Mouse (Mus musculus) limb, embryonic 14.5 days (tissue): ENCODE measurements around the gene Igfbp5. TPM values are rescaled to one million over a fixed set of nuclear protein-coding genes. Genes with fewer than 3 reads are reported as not detected.
A peak's percentile ranks its signal among the peaks of the same experiment; 100 is the strongest.

Source experiments
- ATAC-seq: fragments of 200-750 bp; cut with Nextera tagmentation; 2 replicates; pipeline ENCODE4 v1.8.0; 2017; ENCODE audit warnings: low read depth, moderate number of reproducible peaks, moderate TSS enrichment; ENCODE audit not compliant: low FRiP score
- DNase-seq: peaks from one replicate; pipeline ENCODE4 v3.0.0-alpha.2; 2015; ENCODE audit warnings: low spot score
- H3K27ac ChIP-seq: fragments of 300-500 bp; sonication (generic); replicated peaks from 2 replicates; pipeline ENCODE4 v1.5.1; 2014; ENCODE audit warnings: low read depth, mild to moderate bottlenecking, low read length, moderate library complexity, mixed read lengths
- H3K27me3 ChIP-seq: fragments of 300-500 bp; sonication (generic); 2 replicates; pipeline ENCODE4 v1.6.1; 2014; ENCODE audit warnings: low read length, mixed read lengths; ENCODE audit not compliant: control insufficient read depth, insufficient read depth
- H3K36me3 ChIP-seq: fragments of 300-500 bp; sonication (generic); 2 replicates; pipeline ENCODE4 v1.6.1; 2014; ENCODE audit warnings: mild to moderate bottlenecking, low read length, moderate library complexity, mixed read lengths; ENCODE audit not compliant: control insufficient read depth, insufficient read depth
- H3K4me1 ChIP-seq: fragments of 300-500 bp; sonication (generic); 2 replicates; pipeline ENCODE4 v1.6.1; 2014; ENCODE audit warnings: antibody characterized with exemption, low read length, mixed read lengths; ENCODE audit not compliant: control insufficient read depth, insufficient read depth
- H3K4me2 ChIP-seq: fragments of 300-500 bp; sonication (generic); replicated peaks from 2 replicates; pipeline ENCODE4 v1.6.1; 2014; ENCODE audit warnings: low read depth, mild to moderate bottlenecking, low read length, moderate library complexity; ENCODE audit not compliant: severe bottlenecking
- H3K4me3 ChIP-seq: fragments of 300-500 bp; sonication (generic); replicated peaks from 2 replicates; pipeline ENCODE4 v1.5.1; 2014; ENCODE audit warnings: low read length
- H3K9ac ChIP-seq: fragments of 300-500 bp; sonication (generic); 2 replicates; pipeline ENCODE4 v1.6.1; 2014; ENCODE audit warnings: mild to moderate bottlenecking, low read depth, low read length, moderate library complexity; ENCODE audit not compliant: severe bottlenecking
- H3K9me3 ChIP-seq: fragments of 300-500 bp; sonication (generic); 2 replicates; pipeline ENCODE4 v1.6.1; 2016; ENCODE audit warnings: low read length; ENCODE audit not compliant: control insufficient read depth
- POLR2A ChIP-seq: fragments of 200-500 bp; IDR thresholded peaks from 2 replicates; pipeline ENCODE4 v1.8.0; 2012; ENCODE audit warnings: inconsistent platforms, mild to moderate bottlenecking, moderate library complexity, borderline replicate concordance; ENCODE audit not compliant: insufficient read depth, insufficient read length; ENCODE audit errors: extremely low read depth
- WGBS: fragments of 180-500 bp; shearing (Covaris S2); extraction: QIAGEN DNeasy Blood & Tissue Kit; methylation state at CpG from one replicate; pipeline ENCODE4 v1.1.7; 2014; 5-methylcytosine and 5-hydroxymethylcytosine counted together
- polyA plus RNA-seq, 2 experiments: library from polyadenylated mRNA; depleted of rRNA in 1 of 2; stranded (reverse) in 1 of 2; unstranded in 1 of 2; fragments of >200 nt; fragmentation: Nextera tagmentation in 1 of 2; extraction: Ambion mirVana in 1 of 2; gene quantifications; 2 replicates each; pipeline versions ENCODE4 v1.2.1 to v1.2.3; 2012 to 2014

Igfbp5 gene
- polyA plus RNA-seq, 2 experiments: 114 to 333 TPM

DNA sequence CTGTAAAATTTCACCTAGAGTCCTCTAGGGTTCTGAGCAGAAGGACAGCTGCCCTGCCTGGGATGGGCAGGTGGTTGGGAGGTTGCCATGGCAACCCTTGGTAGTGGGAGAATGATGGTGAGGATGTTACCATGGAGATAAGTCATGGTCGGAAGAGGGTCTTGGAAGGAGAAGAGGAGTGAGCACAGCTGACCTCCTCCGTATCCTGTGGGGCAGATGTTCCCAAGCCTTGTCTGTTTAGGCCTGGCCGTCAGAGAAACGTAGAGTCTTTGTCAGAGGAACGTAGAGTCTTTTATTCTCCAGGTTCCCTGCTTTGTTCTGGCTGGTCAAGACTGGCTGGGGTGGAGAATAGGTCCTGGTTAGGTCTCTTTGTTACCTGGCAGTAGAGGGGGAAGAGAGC, 15.8 kb downstream of the Igfbp5 start:
- WGBS: 81% methylated on average over 5 of the region's 5 CpGs
- no peak for DNase-seq

DNA sequence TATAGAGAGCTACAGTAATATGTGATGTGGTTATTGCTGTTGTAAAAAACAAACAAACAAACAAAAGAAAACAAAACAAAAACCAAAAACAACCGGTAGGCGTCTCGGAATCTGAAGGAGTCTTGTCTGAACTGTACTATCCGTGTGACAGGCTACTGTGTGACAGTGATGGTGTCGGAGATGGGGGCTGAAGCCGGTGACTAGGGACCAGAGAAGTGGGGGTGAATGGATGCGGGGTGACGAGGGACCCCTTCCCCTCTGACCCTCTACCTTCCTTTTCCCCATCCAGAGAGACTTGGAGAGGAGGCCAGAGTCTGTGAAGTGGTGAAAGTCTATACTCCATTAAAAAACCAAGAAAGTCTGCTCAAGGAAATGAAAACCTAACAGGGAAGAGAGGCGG, 16.4 kb downstream of the Igfbp5 start:
- Histone ChIP-seq H3K9me3 (no peaks in the 10 kb centered on the region), H3K4me1 (no peaks in the 10 kb centered on the region; the same call in 1 of the 2 replicates), H3K27ac (no peak overlapping the region), H3K4me3 (no peak overlapping the region), H3K36me3 (peaks cover 55% of the 10 kb centered on the region), H3K27me3 (no peaks in the 10 kb centered on the region), H3K4me2 (no peak overlapping the region), H3K9ac (no peak overlapping the region)
- no peak for ATAC-seq
- TF ChIP-seq POLR2A: no peak
- 87% methylated on average over 9 of the region's 9 CpGs for WGBS
- no peak for DNase-seq

More for the DNA sequence above, 15.8 kb downstream of the Igfbp5 start:
- H3K9ac ChIP-seq: no peak overlapping the region
- H3K4me1 ChIP-seq: no peaks in the 10 kb centered on the region; the same call in 1 of the 2 replicates
- no peak overlapping the region for H3K27ac ChIP-seq
- H3K4me3 ChIP-seq: no peak overlapping the region
- no peak for ATAC-seq
- no peak overlapping the region for H3K4me2 ChIP-seq
- no peak for TF ChIP-seq POLR2A
- no peaks in the 10 kb centered on the region for H3K9me3 ChIP-seq
- H3K27me3 ChIP-seq: no peaks in the 10 kb centered on the region
- H3K36me3 ChIP-seq: peaks cover 61% of the 10 kb centered on the region

DNA sequence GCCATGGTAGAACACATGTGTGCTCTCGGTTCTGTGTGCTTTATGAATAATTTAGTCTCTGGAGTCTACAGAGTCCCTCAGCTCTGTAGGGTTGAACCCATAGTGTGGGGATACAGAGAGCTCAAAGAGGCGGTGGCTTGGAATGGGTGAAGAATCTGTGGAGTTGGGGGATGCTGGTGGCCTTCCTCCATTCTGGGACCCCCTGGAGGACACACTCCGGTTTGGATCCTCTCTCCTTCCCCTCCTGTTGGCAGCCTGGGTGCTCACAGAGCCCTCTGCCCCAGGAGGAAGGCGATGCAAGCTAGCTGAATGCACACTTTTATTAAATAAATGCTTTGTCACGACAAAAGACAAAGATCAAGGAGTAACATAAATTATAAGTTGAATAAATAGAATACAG, 17.1 kb downstream of the Igfbp5 start:
- 67% methylated on average over 5 of the region's 5 CpGs for WGBS

DNA sequence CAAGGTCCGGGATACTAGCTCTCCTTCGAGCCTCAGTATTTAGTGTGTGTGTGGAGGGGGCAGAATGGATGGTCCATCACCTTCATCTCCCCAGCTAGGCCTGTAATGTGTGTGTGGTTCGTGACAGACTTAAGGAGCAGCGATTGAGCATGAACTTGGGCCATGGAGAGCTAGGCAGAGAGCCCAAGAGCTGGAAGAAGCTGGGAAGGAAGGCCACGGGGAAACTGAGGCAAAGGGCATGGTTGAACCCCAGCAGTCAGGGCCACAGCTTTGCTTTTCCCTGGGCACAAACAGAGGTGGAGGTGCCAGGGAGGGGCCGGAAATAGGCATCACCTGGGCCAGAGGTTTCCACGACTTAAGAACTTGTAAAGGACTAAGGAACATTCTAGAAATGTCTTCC, 17.5 kb downstream of the Igfbp5 start:
- ATAC-seq (0 out of 2 replicates have a peak, but pooled peaks have one; percentile 1), DNase-seq (no peak)
- Histone ChIP-seq H3K9ac (no peak overlapping the region), H3K27ac (no peak overlapping the region), H3K27me3 (no peaks in the 10 kb centered on the region), H3K9me3 (no peaks in the 10 kb centered on the region), H3K4me1 (no peaks in the 10 kb centered on the region; the same call in 1 of the 2 replicates), H3K36me3 (peaks cover 52% of the 10 kb centered on the region), H3K4me3 (no peak overlapping the region), H3K4me2 (no peak overlapping the region)
- no peak for TF ChIP-seq POLR2A
- WGBS: 85% methylated on average over 7 of the region's 7 CpGs

More for the DNA sequence above, 17.1 kb downstream of the Igfbp5 start:
- H3K4me3 ChIP-seq: no peak overlapping the region
- ATAC-seq: no peak
- H3K27me3 ChIP-seq: no peaks in the 10 kb centered on the region
- no peaks in the 10 kb centered on the region for H3K9me3 ChIP-seq
- TF ChIP-seq POLR2A: no peak
- H3K36me3 ChIP-seq: peaks cover 52% of the 10 kb centered on the region
- no peak for DNase-seq
- H3K9ac ChIP-seq: no peak overlapping the region
- no peak overlapping the region for H3K27ac ChIP-seq
- no peak overlapping the region for H3K4me2 ChIP-seq
- H3K4me1 ChIP-seq: no peaks in the 10 kb centered on the region; the same call in 1 of the 2 replicates

DNA sequence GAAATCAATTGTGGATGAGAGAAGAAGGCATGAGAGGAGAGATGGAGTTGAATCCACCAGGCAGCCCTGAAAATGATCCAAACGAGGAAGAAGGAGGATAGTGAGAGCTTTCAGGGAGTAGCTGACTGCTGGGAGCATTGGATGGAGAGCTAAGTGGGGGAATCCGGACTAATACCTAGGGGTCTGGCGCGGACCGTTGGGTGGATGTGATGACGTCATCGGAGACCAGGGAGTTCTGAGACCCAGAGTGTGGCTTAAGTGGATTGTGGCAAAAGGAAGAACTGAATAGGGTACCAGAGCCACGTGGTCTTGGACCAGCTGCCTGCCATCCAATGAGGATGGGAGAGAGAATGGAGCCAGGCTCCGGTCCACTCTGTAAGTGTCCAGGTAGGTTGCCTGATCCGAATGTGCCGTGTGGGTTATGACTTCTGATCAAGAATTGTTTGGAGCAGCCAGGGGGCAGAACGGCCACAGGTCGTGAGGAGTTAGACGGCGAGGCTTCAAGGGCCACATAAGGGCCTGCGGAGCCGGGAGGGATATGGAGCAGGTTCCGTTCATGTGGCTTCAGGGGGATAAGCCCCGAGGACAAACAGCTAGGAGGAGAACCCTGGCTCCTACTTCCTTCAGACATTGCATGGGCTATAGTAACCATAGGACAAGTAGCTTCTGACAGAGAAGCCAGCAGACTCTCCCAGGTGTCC, 18.3 kb downstream of the Igfbp5 start:
- Histone ChIP-seq H3K4me1 (no peaks in the 10 kb centered on the region; the same call in 1 of the 2 replicates), H3K27ac (no peak overlapping the region), H3K27me3 (no peaks in the 10 kb centered on the region), H3K4me2 (no peak overlapping the region), H3K4me3 (no peak overlapping the region), H3K36me3 (peaks cover 44% of the 10 kb centered on the region), H3K9me3 (no peaks in the 10 kb centered on the region), H3K9ac (no peak overlapping the region)
- TF ChIP-seq POLR2A: no peak
- DNase-seq: no peak
- 82% methylated on average over 19 of the region's 19 CpGs for WGBS
- ATAC-seq: peak; percentile 36; the same call in 1 of the 2 replicates
